Mouse (Mus musculus) frontal cortex, postnatal 36 days (tissue): ENCODE measurements at regions not wholly inside any gene's neighbourhood (a gene's known extent, or its start where the extent isn't known, plus 50 kb on each side); places are given as distances from the start of the nearest gene placed in this dataset.

ENCODE experiments used
- DNase-seq, 2 experiments: peaks; one replicate each; pipeline ENCODE4 v3.0.0; 2022; ENCODE audit warnings: low spot score in 2 of 2

- DNase-seq, result no peak
These were observed 111.3 kb upstream of the Ptger4 start for GRCm38 (mm10) chr15:5355332-5355731.

GRCm38 (mm10) chr15:5354328-5354727, 110.3 kb upstream of the Ptger4 start:
- no peak for DNase-seq

- no peak for DNase-seq
These were observed 104.9 kb upstream of the Ptger4 start for GRCm38 (mm10) chr15:5348881-5349280.

GRCm38 (mm10) chr15:5347674-5348073, 103.7 kb upstream of the Ptger4 start:
- DNase-seq, result no peak

- DNase-seq, result no peak
These were observed 103.0 kb upstream of the Ptger4 start for GRCm38 (mm10) chr15:5346955-5347354.

GRCm38 (mm10) chr15:5343794-5344193, 99.8 kb upstream of the Ptger4 start:
- peak; percentile 1 to 5 for DNase-seq

- no peak for DNase-seq
These were observed 91.7 kb upstream of the Ptger4 start for GRCm38 (mm10) chr15:5335528-5336268.

- DNase-seq, result no peak
These were observed 83.0 kb upstream of the Ptger4 start for GRCm38 (mm10) chr15:5326996-5327395.

GRCm38 (mm10) chr15:5321691-5322090, 77.7 kb upstream of the Ptger4 start:
- DNase-seq, result no peak

- DNase-seq, result no peak
These were observed 68.2 kb upstream of the Ptger4 start for GRCm38 (mm10) chr15:5312231-5312630.

GRCm38 (mm10) chr15:5310035-5310434, 66.0 kb upstream of the Ptger4 start:
- no peak for DNase-seq

- no peak for DNase-seq
These were observed 58.4 kb upstream of the Ptger4 start for GRCm38 (mm10) chr15:5302403-5302802.

- DNase-seq, result no peak
These were observed 55.8 kb upstream of the Ptger4 start for GRCm38 (mm10) chr15:5299807-5300206.

- DNase-seq, result no peak
These were observed 53.0 kb upstream of the Ptger4 start for GRCm38 (mm10) chr15:5296949-5297348.
